Mouse (Mus musculus): ENCODE data around the gene Tefm.
"Not testable (repeated sequence)": the region's sequence is repeated elsewhere in the genome, so short reads cannot be mapped to it uniquely, and the experiment has no call there.

DNA sequence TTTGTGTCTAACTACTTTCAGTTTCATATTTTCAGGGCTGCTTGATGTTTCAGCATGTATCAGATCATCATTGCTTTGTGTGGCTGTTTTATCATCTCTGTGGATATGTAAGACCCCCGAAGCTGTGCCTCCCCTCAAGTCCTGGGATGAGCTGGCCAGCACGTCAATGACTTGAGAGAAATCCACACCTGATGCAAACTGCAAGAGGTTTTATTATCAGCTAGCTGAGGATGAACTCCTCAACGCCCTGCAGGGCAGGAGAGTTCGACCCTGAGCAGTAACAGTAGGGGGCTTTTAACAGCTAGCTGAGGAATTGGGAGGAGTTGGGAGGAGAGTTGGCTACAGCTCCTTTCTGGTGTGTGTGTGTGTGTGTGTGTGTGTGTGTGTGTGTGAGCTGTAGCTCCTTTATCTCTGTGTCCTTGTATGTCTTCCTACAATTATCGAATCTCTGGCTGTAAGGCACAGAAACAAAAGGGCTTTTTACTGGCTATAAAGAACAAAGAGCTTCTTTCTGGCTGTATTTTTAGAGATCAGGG, 43.5 kb upstream of the Tefm start:
- not testable (repeated sequence) for TF ChIP-seq TCF12 (IDR thresholded peaks at IDR 0.05; ENCODE audit: insufficient read depth, poor library complexity, severe bottlenecking); POLR2A (IDR thresholded peaks at IDR 0.05; ENCODE audit: insufficient read length, low read depth); MAX (IDR thresholded peaks at IDR 0.05; ENCODE audit: low read depth); MYOD1 (IDR thresholded peaks at IDR 0.05; ENCODE audit: control insufficient read depth in 1 of 3, insufficient read length in 2 of 3, low read depth in 2 of 3); CEBPB (IDR thresholded peaks at IDR 0.05; ENCODE audit: insufficient read depth, poor library complexity, severe bottlenecking); E2F4 (IDR thresholded peaks at IDR 0.05; ENCODE audit: insufficient read depth); USF1 (IDR thresholded peaks at IDR 0.05; ENCODE audit: low read depth); REST (IDR thresholded peaks at IDR 0.05; ENCODE audit: insufficient read depth, insufficient read length); POLR2AphosphoS2 (IDR thresholded peaks at IDR 0.05; ENCODE audit: insufficient read length, low read depth); TCF3 (IDR thresholded peaks at IDR 0.05; ENCODE audit: insufficient read length, low read depth)

Measured in myocyte (in vitro differentiated cells).